Mouse (Mus musculus) left cerebral cortex, postnatal 14 days (tissue): ENCODE results near the gene Rps27. TPM values are rescaled to one million over a fixed set of nuclear protein-coding genes. Genes with fewer than 3 reads are reported as not detected.

ENCODE experiments used
- DNase-seq, 2 experiments: peaks; one replicate each; pipeline ENCODE4 v3.0.0; 2021 to 2022; ENCODE audit warnings: low spot score in 2 of 2, mixed read lengths in 1 of 2
- intact Hi-C: fragments of 180-260 bp; cut with DNase I; formaldehyde crosslinking; loops from one replicate; pipeline ENCODE4 v1.15.1; 2025
- total RNA-seq, 2 experiments: library from RNA; stranded (reverse); gene quantifications; 2 replicates each; pipeline ENCODE4 v1.2.3; 2021

The Rps27 gene
- total RNA-seq, 2 experiments from 2014 or later = 647 to 683 TPM

GRCm38 (mm10) chr3:90241669-90242358 is 28.4 kb upstream of the Rps27 start:
- intact Hi-C loops = no loop called here
- DNase-seq = no peak

- intact Hi-C loops = no loop called here
- no peak for DNase-seq
Measured at GRCm38 (mm10) chr3:90241251-90241650, 27.8 kb upstream of the Rps27 start.

- intact Hi-C loops = no loop called here
Measured at GRCm38 (mm10) chr3:90231507-90232333, 18.3 kb upstream of the Rps27 start, which contains the start of gene Jtb. TSS of gene Jtb (plus strand) at chr3:90231597.

GRCm38 (mm10) chr3:90231075-90231474 is 17.6 kb upstream of the Rps27 start:
- intact Hi-C loops = no loop called here
- DNase-seq = no peak

More at GRCm38 (mm10) chr3:90231507-90232333, 18.3 kb upstream of the Rps27 start, which contains the start of gene Jtb:
- peak; percentile 97 for DNase-seq

- intact Hi-C loops = loop anchor here (2.0 to 5.0 kb wide), 2 partner anchors 44 to 148 kb away; no protein-coding TSS in a partner anchor
Measured at GRCm38 (mm10) chr3:90224331-90224730, 10.9 kb upstream of the Rps27 start.

GRCm38 (mm10) chr3:90222941-90223340 is 9.5 kb upstream of the Rps27 start:
- DNase-seq = no peak
- intact Hi-C loops = loop anchor here (5.0 kb wide), 1 partner anchor 149 kb away; no protein-coding TSS in a partner anchor

More at GRCm38 (mm10) chr3:90224331-90224730, 10.9 kb upstream of the Rps27 start:
- no peak for DNase-seq

GRCm38 (mm10) chr3:90222455-90222854 is 9.0 kb upstream of the Rps27 start:
- no peak for DNase-seq
- intact Hi-C loops = loop anchor here (5.0 kb wide), 1 partner anchor 150 kb away; no protein-coding TSS in a partner anchor

- intact Hi-C loops = loop anchor here (5.0 kb wide), 1 partner anchor 151 kb away; no protein-coding TSS in a partner anchor
Measured at GRCm38 (mm10) chr3:90221123-90221522, 7.7 kb upstream of the Rps27 start.

GRCm38 (mm10) chr3:90220531-90220951 is 7.1 kb upstream of the Rps27 start:
- peak in 1 of 2 experiments; percentile 35 for DNase-seq
- intact Hi-C loops = loop anchor here (5.0 kb wide), 1 partner anchor 152 kb away; no protein-coding TSS in a partner anchor

More at GRCm38 (mm10) chr3:90221123-90221522, 7.7 kb upstream of the Rps27 start:
- DNase-seq = no peak

- intact Hi-C loops = loop anchor here (5.0 kb wide), 1 partner anchor 152 kb away; no protein-coding TSS in a partner anchor
- peak in 1 of 2 experiments; percentile 65 for DNase-seq
Measured at GRCm38 (mm10) chr3:90220088-90220487, 6.6 kb upstream of the Rps27 start.

GRCm38 (mm10) chr3:90215825-90216380 is 2.5 kb upstream of the Rps27 start:
- no peak for DNase-seq
- intact Hi-C loops = no loop called here

- intact Hi-C loops = loop anchor here (5.0 kb wide), 1 partner anchor 132 kb away; no protein-coding TSS in a partner anchor
- peak in 1 of 2 experiments; percentile 21 for DNase-seq
Measured at GRCm38 (mm10) chr3:90213956-90214684, 669 bp upstream of the Rps27 start.

- intact Hi-C loops = loop anchor here (5.0 kb wide), 1 partner anchor 130 kb away; no protein-coding TSS in a partner anchor
Measured at GRCm38 (mm10) chr3:90212723-90213122, 728 bp downstream of the Rps27 start.

GRCm38 (mm10) chr3:90211475-90212398 is 1.7 kb downstream of the Rps27 start:
- no peak for DNase-seq
- intact Hi-C loops = loop anchor here (5.0 kb wide), 1 partner anchor 129 kb away; no protein-coding TSS in a partner anchor

More at GRCm38 (mm10) chr3:90212723-90213122, 728 bp downstream of the Rps27 start:
- DNase-seq = no peak

GRCm38 (mm10) chr3:90209908-90210566 is 3.4 kb downstream of the Rps27 start:
- no peak for DNase-seq
- intact Hi-C loops = loop anchor here (5.0 kb wide), 1 partner anchor 128 kb away; no protein-coding TSS in a partner anchor

- intact Hi-C loops = no loop called here
- DNase-seq = no peak
Measured at GRCm38 (mm10) chr3:90208662-90209061, 4.8 kb downstream of the Rps27 start.

GRCm38 (mm10) chr3:90204582-90204981 is 8.9 kb downstream of the Rps27 start:
- intact Hi-C loops = no loop called here
- DNase-seq = no peak
